Mouse (Mus musculus) heart, postnatal 4 days (tissue): ENCODE measurements around the gene Irs2. TPM values are rescaled to one million over a fixed set of nuclear protein-coding genes. Genes with fewer than 3 reads are reported as not detected.
A peak's percentile ranks its signal among the peaks of the same experiment; 100 is the strongest.

Experiments
- DNase-seq: peaks from one replicate; pipeline ENCODE4 v3.0.0; 2021
- total RNA-seq, 2 experiments: library from RNA; stranded (reverse); gene quantifications; 2 replicates each; pipeline ENCODE4 v1.2.3; 2021

Irs2 gene
- total RNA-seq, 2 experiments from 2014 or later: 39.5 to 47.6 TPM

GRCm38 (mm10) chr8:10986638-10987037, 21.6 kb downstream of the Irs2 start:
- DNase-seq: no peak

GRCm38 (mm10) chr8:10985064-10985463, 23.2 kb downstream of the Irs2 start:
- DNase-seq: no peak

- no peak for DNase-seq
Measured at GRCm38 (mm10) chr8:10980876-10981275, 27.4 kb downstream of the Irs2 start.

- DNase-seq: no peak
Measured at GRCm38 (mm10) chr8:10979916-10980315, 28.3 kb downstream of the Irs2 start.

- DNase-seq: no peak
Measured at GRCm38 (mm10) chr8:10979196-10979794, 29.0 kb downstream of the Irs2 start.

GRCm38 (mm10) chr8:10978377-10978776, 29.9 kb downstream of the Irs2 start:
- DNase-seq: peak; percentile 66

GRCm38 (mm10) chr8:10977742-10978376, 30.4 kb downstream of the Irs2 start:
- no peak for DNase-seq

- DNase-seq: no peak
Measured at GRCm38 (mm10) chr8:10974659-10975058, 33.6 kb downstream of the Irs2 start.

GRCm38 (mm10) chr8:10974126-10974525, 34.1 kb downstream of the Irs2 start:
- DNase-seq: no peak

- DNase-seq: no peak
Measured at GRCm38 (mm10) chr8:10972851-10973452, 35.3 kb downstream of the Irs2 start.

- DNase-seq: no peak
Measured at GRCm38 (mm10) chr8:10971984-10972383, 36.3 kb downstream of the Irs2 start.

- no peak for DNase-seq
Measured at GRCm38 (mm10) chr8:10971509-10971908, 36.7 kb downstream of the Irs2 start.

GRCm38 (mm10) chr8:10970496-10971456, 37.5 kb downstream of the Irs2 start:
- DNase-seq: no peak

- DNase-seq: no peak
Measured at GRCm38 (mm10) chr8:10968687-10969086, 39.6 kb downstream of the Irs2 start.

GRCm38 (mm10) chr8:10965401-10966117, 42.7 kb downstream of the Irs2 start:
- no peak for DNase-seq

- DNase-seq: no peak
Measured at GRCm38 (mm10) chr8:10964511-10965099, 43.7 kb downstream of the Irs2 start.

GRCm38 (mm10) chr8:10961989-10962388, 46.3 kb downstream of the Irs2 start:
- peak; percentile 54 for DNase-seq

- peak; percentile 58 for DNase-seq
Measured at GRCm38 (mm10) chr8:10960277-10960819, 47.9 kb downstream of the Irs2 start.

- DNase-seq: no peak
Measured at GRCm38 (mm10) chr8:10957292-10957955, 50.8 kb downstream of the Irs2 start.

- peak; percentile 83 for DNase-seq
Measured at GRCm38 (mm10) chr8:10953346-10954053, 54.8 kb downstream of the Irs2 start.
